Mouse (Mus musculus): ENCODE results near the gene Gpr182. TPM values are rescaled to one million over a fixed set of nuclear protein-coding genes. Genes with fewer than 3 reads are reported as not detected.

The Gpr182 gene
- total RNA-seq, 1 experiment from 2014 or later, result not detected

DNA sequence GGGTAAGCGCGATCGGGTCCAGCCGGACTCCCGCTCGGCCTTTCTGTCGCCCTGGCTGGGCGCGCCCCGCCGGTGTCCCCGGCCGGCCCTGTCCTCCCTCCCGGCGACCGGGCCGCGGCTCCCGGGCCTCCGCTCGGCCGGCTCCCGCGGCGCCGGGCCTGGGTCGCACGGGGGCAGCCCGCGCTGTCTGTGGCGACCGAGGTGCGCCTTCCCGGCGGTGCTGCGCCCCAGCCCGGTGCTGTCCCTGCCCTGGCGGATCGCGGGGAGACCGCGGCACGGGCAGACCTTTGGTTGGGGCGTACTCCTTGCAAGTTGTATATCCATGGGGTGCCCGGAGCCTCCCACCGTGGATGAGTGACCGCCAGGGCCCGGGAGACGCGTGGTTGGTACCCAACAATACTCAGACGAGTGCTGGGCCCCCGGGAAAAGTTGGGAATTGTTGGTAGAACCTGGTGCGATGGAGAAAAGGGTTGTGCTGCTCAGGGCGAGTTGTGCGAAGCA, 11.8 kb downstream of the Gpr182 start:
- no peak for ATAC-seq (replicated peaks; ENCODE audit: low read depth, poor library complexity, severe bottlenecking)

DNA sequence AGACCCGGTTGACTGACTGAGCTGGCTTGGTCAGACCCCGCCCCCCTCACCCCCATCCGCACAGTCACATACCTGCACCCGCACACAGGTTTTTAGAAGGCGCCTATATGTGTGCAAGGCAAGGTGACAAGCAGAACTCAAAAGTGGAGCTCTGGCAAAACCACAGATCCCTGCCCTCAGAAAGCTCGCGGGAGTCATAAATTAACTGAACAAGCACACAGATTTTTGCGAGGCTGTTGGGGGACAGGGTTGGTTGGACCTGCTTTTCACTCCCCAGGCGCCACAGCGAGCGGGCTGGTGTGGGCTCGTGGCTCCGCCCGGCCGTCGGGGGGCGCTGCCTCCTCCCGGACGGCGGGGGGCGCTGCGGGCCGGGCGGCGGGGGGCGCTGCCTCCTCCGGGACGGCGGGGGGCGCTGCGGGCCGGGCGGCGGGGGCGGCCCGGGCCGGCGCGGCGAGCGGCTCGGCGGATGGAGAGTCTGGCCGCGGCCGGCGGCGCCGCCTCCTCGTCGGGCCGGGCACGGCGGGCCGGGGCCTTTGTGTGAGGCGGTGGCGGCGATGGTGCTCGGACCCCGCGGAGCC, 12.4 kb downstream of the Gpr182 start, which contains the start of gene Zbtb39:
TSS of gene Zbtb39 (plus strand) at position 456 of the 578 bp plus-strand sequence.
- peak; percentile 53 for ATAC-seq (replicated peaks; ENCODE audit: low read depth, poor library complexity, severe bottlenecking)

DNA sequence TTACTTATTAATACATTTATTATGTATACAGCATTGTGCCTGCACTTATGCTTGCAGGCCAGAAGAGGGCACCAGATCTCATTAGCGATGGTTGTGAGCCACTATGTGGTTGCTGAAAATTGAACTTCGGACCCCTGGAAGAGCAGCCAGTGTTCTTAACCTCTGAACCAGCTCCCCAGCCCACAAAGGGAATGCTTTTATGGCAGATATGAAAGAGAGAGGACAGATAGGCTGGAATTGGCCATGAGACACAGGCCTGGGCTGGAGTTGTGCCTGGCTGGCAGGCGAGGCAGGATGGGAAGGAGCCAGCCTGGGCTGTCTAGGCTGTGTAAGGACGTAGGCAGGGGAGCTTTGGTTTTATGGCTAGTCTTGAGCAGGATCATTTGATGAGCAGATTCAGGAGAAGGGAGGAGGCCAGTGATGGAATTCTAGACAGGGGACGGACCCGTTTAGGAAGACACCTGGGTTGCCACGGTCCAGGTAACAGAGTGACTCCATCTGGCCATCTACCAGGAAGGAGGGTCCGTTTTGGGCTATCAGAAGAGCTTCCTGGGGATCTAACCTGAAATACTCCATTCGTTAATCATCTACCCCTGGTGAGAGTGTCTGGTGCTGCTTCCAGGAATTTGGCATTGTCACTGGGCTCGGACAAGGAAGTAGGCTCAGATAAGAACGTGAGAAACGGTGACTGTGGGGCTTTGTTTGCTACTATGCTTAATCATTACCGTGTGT, 13.2 kb downstream of the Gpr182 start:
- ATAC-seq (replicated peaks; ENCODE audit: low read depth, poor library complexity, severe bottlenecking), result no peak

DNA sequence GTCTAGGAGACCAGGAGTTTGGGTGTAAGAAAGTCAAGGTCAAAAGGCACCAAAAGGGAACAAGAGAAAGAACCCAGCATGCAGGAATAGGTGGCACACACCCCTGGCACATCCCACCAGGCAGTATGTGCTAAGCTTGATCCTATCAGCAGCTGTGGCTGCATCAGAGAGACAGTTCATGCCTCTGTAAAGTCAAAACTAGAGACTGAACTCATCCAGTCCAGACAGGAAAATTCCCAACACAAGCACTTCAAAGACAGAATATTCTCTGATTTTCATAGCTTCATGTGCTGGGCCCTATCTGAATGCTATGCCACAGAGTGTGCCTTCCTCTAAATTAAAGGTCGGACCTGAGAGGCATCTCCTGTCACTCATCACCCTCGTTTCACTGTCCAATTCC, 14.0 kb downstream of the Gpr182 start:
- no peak for ATAC-seq (replicated peaks; ENCODE audit: low read depth, poor library complexity, severe bottlenecking)

DNA sequence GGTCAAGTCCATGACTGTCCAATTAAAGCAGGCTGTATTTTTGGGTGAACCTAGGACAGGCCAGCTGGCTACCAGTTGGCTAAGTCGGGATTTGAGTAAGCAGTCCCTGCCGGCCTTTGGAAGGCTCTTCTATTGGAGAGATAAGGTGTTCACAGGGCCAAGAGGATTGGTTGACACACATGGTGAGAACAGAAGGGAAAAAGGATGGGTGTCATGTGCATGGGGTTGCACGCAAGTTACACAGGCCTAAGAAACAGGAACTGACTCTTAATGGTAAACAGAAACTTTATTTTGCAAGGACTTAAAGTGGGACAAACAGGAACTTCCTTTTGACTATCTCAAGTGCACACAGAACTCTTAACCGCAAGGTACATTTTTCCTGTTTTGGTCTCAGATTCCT, 14.6 kb downstream of the Gpr182 start:
- peak; percentile 55 for ATAC-seq (replicated peaks; ENCODE audit: low read depth, poor library complexity, severe bottlenecking)

DNA sequence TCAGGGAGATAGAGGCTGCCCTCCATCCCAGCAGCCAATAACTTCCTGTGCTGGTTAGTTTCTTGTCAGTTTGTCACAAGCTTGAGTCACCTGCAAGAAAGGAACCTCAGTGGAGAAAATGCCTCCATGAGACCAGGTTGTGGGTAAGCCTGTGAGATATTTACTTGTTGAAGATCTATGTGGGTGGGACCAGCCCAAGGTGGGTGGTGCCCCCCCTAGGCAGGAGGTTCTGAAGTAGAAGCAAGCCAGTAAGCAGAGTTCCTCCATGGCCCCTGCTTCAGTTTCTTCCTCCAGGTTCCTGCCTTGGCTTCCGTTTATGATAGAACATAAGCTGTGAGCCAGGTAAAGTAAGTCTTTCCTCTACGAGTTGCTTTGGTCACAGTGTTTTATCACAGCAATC, 15.3 kb downstream of the Gpr182 start:
- ATAC-seq (replicated peaks; ENCODE audit: low read depth, poor library complexity, severe bottlenecking), result no peak

DNA sequence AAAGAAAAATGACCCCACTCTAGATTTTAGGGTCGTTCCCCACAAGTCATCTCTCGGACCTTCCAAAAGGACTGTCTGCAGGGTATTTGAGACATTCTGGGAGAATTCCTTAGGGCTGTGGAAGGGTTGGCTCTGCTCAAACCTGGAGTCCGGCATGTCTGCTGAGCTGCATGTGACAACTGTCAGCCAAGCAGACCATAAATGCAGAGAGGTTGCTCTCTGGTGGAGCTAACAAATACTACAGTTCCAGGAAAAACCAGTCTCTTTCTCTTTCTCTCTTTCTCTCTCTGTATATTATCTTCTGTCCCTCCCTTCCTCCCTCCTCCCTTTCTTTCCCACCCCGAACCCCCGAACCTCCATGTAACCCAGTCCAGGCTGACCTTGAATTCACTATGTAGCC, 17.1 kb downstream of the Gpr182 start:
- ATAC-seq (replicated peaks; ENCODE audit: low read depth, poor library complexity, severe bottlenecking), result no peak

DNA sequence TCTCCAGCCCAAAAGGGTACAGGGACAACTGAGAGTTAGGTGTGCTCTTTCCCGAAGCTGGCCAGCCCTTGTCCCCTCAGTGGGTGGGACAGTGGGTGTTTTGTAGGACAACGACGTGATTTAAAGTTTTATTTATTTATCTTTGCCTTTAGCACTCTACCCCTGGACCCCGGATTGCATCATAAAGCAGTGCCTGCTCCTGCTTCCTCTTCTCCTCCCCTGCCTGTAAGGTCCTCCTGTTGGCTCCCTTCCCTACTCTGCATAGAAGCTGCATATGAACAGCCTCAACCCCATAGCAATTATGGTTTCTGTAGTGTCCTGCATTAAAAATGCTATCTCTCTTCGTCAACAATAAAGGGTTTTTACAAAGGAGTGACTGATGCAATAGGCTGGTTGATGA, 20.1 kb downstream of the Gpr182 start:
- 0 out of 2 replicates have a peak, but pooled peaks have one; percentile 17 for ATAC-seq (replicated peaks; ENCODE audit: low read depth, poor library complexity, severe bottlenecking)

DNA sequence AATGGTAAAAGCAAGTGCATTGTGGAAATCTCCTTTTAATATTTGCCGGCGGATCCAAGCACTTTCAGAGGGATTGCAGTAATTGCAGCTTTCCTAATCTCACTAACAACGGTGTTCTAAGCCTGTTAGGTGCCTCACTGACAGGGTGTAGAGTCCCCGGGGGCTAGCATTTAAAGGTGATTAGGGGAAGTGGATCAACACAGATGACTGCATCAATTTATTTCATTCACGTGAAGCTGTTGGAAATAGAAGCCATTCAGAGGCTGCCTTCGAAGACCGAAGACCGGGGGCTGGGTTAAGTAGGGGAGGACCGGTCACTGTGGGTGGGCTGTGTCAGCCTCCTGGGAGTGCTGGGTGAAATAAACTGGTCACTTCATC, 20.6 kb downstream of the Gpr182 start:
- no peak for ATAC-seq (replicated peaks; ENCODE audit: low read depth, poor library complexity, severe bottlenecking)

DNA sequence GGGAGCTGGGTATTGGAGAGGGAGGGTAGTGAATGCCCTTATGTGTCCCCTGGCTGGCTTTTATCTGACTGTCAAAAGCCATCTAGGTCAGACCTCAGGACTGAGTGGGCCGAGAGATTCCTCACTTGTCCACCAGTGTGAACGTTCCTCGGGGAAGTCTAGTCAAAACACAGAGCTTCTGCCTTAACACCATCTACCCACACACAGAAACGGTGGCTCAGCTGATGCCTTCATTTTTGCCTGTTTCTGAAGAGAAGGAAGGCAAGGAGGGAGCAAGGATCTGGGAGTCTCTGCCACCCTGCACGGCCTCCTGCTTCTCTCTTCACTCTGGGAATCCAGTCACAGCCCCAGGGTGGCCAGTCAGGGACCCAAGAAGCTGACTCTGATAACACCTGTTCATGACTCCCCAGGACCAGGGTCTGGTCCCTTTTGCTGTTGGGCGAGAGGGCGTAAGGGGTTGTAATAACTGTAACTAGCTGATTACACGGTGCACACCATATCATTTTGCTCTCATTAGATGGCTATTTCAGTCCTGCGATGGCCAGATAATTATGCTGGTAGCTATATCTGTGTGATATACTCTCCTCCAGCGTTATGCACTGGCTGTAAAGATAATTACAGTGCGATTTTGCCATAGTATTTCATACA, 21.1 kb downstream of the Gpr182 start:
- ATAC-seq (replicated peaks; ENCODE audit: low read depth, poor library complexity, severe bottlenecking), result peak; percentile 34

DNA sequence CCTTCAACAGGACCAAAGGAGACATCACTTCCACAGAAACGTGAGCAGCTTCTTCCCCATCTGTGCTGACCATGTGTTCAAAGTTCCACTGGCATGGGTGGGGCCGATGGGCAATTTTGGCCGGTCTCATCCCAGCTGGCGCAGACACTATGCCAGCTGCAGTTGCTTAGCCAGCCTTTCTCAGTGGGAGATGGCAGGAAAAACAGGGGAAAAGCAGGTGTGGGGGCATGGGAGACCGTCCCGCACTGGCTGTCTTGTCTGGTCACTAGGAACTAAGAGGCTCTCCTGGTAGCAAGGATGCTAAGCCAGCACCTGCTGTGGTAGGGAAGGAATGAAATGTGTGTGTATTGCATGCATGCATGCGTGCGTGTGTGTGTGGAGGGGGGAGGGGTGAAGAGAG, 23.1 kb downstream of the Gpr182 start:
- no peak for ATAC-seq (replicated peaks; ENCODE audit: low read depth, poor library complexity, severe bottlenecking)

DNA sequence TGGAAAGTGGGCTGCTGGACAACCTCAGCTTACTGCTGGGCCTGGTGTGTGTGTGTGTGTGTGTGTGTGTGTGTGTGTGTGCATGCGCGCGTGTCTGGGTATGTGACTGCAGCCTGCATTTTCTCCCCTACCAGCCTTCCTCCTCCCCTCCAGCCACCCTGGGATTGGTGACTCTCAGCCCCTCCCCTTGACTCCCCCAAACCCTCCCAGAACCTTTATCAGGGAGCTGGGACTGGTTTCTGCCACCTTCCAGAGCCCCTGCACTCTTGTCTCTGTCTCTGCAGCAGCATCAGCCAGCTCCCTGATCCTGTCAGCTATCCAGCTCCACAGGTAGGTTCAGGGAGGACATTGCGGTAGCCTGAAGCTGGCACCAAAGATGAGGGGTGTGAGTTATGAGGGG, 26.4 kb downstream of the Gpr182 start:
- ATAC-seq (replicated peaks; ENCODE audit: low read depth, poor library complexity, severe bottlenecking), result no peak; the same call in 1 of the 2 replicates

DNA sequence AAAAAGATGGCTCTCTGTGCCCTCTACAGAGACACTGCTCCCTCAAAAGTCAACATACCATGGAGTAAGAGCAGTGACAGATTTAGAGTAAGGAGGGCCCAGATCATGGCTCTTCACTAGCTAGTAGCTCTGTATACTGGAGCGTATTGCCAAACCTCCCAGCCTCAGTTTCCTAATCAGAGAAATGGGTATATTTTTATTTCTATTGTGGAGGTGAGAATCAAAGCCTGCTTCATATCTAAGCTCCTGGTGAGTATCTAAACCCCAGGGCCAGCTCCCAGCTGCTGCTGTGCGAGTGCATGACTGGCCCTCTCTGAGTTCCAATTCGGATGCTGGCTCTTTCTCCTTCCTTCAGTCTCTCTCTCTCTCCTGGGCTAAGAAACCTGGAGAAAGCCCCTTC, 27.4 kb downstream of the Gpr182 start, which contains the start of gene Tac2:
TSS of gene Tac2 (plus strand) at position 301 of the 400 bp plus-strand sequence.
- ATAC-seq (replicated peaks; ENCODE audit: low read depth, poor library complexity, severe bottlenecking), result no peak

DNA sequence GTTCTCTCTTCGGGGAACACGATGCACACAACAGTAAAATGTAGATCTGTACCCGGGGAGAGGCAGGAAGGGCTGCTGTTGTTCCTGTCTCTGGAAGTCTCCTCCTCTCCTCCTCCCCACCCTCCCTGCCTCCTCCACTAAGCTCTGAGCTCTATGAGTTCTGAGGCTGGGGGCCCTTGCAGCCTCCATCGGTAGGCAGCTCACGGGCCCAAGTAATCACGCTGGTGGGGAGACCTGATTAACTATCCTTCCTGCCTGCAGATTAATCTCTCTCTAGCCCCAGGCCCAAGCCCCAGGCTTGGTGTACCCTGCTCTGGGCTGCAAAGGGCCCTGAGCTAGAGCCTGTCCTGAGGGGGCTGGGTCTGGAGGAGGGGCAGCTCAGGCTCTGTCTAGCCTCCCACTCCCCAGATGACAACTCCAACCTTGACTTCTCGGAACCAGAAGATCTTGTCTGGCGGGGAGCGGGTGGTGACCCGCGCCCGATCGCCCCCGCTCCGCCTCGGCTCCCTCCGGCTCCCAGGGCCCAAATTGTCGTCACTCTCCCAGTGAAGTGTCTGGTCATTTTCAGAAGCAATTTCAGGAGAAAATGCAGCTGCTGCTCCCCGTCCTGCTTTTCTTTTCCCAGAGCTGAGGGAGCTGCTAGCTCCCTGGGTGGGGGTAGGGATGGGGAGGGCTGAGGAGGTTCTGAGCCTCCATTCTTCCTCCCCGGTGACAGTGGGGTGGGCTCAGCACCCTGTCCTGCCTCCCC, 29.7 kb downstream of the Gpr182 start:
- ATAC-seq (replicated peaks; ENCODE audit: low read depth, poor library complexity, severe bottlenecking), result no peak

DNA sequence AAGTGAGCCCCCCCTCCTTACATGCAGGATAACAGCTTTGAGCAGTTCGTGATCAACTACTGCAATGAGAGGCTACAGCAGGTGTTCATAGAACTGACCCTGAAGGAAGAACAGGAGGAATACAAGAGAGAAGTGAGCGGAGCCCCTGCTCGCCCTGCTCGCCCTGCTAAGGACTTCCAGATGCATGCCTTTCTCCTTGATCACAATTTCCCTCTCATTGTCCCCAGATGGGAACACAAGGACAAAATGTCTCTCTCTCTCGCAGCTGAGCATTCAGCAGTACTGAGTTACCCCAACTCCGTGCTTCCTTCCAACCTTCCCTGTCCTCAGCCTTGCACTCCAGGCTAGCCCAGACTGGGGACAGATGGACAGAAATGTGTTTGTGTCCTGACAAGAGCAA, 38.8 kb downstream of the Gpr182 start:
- ATAC-seq (replicated peaks; ENCODE audit: low read depth, poor library complexity, severe bottlenecking), result no peak

DNA sequence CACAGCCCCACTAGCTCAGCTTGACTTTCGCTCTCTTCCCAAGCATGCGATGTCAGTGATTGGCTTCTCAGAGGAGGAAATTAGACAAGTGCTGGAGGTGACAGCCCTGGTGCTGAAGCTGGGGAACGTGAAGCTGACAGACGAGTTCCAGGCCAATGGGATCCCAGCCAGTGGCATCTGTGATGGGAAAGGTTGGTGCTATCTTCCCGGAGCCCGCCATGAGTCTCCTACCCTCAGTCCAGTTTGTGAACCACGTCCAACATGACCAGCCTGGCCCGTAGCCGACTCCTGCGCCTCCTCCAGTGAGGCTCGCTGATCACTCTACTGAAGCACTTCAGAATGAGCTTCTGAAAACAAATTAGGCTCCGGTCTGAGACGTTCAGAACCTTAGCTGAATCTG, 41.2 kb downstream of the Gpr182 start:
- ATAC-seq (replicated peaks; ENCODE audit: low read depth, poor library complexity, severe bottlenecking), result no peak

DNA sequence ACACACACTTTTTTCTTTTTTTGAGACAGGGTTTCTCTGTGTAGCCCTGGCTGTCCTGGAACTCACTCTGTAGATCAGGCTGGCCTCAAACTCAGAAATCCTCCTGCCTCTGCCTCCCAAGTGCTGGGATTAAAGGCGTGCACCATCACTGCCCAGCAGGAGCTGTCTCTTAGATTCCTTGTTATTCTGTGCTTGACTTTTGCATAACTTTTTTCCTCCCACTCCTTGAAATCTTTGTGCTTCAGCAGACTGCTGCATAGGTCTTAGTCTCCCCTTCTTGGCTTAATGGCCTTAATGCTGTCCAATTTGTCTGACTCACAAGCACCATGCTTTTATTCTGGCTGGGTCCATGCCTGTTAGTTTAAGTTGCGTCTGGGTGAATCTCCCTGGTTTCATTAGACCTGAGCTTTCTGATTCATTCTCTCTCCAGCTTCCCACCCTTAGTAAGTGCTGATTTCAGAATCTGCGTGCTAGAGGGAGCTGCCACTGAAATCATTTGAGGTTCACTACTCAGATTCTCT, 42.6 kb downstream of the Gpr182 start:
- no peak for ATAC-seq (replicated peaks; ENCODE audit: low read depth, poor library complexity, severe bottlenecking)

DNA sequence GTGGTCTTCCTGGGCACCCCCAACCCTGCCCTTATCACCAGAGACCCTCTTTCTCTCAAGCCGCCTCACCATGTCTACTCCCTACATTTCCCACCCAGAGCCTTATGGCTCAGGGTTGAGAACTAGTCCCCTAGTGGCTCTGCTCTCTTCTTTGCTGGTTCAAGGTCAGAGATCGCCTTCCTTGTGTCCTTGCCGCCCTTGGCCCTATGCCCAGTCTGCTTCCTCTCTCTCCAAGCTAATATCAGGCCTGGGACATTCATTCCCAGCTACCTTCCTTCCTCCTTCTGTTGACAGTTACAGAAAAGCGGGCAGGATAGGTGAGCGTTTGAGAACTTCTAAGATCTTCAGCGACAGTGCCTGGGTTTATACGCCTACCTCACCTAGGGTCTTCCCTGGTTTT, 43.8 kb downstream of the Gpr182 start:
- ATAC-seq (replicated peaks; ENCODE audit: low read depth, poor library complexity, severe bottlenecking), result no peak

DNA sequence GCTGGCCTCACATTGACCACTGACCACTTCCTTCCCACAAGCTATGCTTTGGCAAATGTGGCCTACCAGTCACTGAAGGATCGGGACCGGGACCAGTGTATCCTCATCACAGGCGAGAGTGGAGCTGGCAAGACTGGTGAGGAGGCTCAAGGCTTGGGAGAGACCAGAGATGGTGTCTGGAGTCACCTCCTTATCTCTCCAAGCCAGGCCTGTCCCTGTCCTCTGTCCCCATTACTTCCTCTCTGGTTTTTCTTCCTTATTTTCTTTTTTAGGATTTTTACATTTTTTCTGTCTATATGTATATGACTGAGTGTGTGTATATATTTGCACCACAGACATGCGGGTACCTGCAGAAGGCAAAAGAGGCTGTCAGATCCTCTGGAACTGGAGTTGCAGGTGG, 45.7 kb downstream of the Gpr182 start:
- 0 out of 2 replicates have a peak, but pooled peaks have one; percentile 13 for ATAC-seq (replicated peaks; ENCODE audit: low read depth, poor library complexity, severe bottlenecking)

DNA sequence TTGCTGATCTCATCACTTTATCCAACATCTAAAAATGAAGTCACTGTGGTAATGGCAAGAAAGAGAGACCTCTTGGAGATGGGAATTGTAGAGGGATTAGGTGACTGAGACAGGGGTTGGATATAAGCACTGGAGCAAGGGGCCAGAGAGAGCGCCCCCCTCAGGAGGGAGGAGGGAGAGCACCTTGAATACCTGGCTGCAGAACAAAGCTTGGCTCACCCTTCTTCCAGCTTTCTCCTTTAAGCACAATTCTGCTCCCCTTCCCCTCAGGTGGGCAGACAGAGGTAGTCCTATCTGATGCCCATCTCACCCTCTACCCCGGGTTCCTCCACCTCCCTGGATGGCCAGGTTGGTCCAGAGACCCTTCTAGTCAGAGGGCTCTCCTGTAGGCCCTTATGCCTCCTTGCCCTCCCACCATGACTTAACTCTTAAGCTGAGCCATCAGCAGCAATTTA, 46.7 kb downstream of the Gpr182 start, which contains the start of gene Myo1a:
TSS of gene Myo1a (plus strand) at position 405 of the 455 bp plus-strand sequence.
- ATAC-seq (replicated peaks; ENCODE audit: low read depth, poor library complexity, severe bottlenecking), result no peak

All from common myeloid progenitor, adult 5-6 weeks (primary cell).